Mouse (Mus musculus): ENCODE measurements at regions not wholly inside any gene's neighbourhood (a gene's known extent, or its start where the extent isn't known, plus 50 kb on each side); places are given as distances from the start of the nearest gene placed in this dataset.

DNA sequence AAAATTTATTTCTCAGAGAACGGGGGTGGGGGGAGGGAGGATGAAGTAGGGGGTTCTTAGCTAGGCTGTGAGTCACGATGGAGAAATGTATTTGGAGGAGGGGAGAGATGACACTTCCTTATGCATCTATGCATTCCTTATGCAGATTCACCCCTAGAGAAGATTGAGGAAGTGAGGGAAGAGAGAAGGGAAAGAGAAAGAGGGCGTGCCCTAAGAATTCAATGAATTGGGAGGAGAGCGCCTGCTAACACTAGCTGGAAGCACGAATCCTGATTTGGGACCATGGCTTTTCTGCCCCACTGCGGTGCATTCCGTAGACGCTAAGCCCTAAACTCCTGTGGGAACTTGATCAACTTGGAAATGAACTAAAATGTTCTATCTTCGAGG, 56.1 kb downstream of the Foxi3 start:
- no peak for DNase-seq

DNA sequence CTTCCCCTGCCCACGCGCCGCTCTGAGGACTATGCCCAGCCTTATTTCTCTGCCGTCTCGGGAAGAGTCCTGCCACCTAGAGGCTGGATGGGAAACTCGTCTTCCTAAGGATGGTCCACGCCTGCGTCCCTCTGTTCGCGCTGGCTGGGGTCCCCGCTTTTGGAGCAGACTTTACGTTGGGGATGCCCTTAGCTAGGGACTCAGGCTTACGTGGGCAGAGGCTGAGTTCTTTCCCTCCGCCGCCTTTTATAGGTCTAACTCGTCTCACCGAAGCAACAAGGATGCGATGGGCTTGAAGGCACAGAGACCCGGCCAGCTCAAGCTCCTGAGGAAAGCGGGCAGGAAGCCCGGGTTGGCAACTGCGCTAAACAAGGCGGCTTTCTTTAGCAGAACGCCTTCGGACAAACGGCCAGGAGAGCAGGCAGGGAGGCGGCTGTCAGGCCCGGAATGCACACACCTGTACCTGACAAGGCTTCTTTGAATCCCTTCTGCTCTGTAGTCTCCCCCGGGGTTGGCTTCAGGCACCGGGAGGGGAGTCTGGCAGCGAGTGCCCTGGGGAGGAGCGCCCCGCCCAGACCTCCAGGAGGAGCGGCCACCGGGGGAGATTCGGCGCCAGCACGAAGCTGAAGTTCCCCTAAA, 56.6 kb downstream of the Foxi3 start:
- peak; percentile 62 for DNase-seq

DNA sequence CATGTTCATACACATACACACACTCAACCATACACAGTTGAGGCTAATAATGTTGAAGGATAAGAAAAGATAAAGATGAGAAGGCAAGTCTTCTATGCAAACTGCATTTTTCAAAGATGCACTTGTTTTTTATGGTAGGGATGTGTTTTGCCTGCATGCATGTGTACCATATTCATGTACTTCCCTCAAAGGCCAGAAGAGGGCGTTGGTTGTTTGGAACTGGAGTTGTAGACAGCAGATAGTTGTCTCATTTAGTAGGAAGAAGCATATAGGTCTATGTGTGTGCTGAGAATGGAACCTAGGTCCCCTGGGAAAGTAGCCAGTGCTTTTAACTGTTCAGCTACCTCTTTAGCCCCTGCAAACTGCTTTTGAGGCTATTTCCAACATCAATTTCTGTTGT, 60.1 kb downstream of the Foxi3 start:
- DNase-seq = no peak

DNA sequence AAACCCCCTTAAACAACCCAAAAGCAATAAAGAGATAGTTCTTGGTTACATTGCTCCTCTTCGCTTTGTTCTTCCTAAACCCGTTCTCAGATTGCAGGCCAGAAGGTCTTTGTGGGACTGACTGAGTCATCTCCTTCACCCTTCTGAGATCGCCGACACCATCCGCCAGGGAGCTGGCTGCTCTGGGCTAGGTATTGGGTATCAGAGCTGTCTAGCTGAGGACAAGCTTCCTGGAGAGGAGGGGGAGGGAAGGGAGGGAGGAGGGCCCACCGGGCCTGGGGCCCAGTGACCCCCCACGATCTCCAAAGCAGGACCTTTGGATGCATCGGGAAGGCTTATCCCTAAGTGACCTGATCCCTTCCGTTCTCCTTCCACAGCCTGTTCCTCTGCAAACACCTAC, 65.0 kb downstream of the Foxi3 start:
- DNase-seq = no peak

DNA sequence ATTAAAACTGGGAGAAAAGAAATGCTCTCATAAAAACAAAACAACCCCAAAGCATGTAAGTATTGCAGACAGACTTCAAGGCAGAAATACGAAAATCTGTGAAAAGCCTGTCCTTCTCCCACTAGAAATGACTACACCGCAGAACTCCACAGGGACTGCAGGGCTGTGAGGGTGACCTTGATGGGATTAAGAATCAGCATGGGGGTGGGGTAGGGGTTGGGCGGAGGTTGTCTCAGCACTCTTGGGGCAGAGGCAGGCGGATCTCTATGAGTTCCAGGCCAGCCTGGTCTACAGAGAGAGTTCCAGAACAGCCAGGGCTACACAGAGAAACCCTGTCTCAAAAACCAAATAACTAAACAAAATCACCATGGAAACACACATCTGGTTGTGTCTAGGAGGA, 69.1 kb downstream of the Foxi3 start:
- no peak for DNase-seq

DNA sequence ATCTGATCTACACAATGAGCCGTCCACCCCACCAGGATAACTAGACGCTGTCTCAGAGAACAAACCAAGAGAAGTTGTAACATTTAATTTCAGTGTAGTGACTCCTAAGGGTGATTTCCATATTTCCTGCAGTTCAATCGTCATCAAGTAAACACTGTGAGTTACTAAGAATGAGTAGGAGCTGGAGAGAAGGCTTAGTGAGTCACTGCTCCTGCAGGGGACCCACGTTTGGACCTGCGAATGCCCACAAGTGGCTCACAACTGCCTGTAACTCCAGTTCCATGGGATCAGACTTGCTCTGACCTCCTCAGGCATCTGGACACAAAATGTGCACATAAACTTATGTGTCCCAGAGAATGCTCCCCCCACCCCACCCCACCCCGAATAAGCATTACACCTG, 73.3 kb downstream of the Foxi3 start:
- no peak for DNase-seq

DNA sequence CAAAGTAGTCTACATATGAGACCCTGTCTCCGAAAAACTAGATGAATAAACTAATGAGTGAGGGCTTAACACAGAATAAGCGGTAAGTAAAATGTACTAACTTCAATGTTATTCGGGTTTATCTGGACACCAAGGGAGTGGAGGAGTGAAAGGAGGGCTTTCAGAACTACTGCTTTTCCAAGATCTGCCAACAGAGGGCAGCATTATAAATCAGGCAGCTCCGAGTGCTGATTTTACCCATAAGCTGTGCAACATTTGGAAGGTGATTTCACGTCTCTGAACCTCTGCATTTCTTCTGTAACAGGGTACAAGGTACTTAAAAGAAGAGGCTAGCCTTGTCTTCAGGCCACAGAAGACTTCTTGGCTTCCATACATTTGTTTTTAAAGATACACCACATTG, 74.2 kb downstream of the Foxi3 start:
- peak; percentile 45 to 50 for DNase-seq

DNA sequence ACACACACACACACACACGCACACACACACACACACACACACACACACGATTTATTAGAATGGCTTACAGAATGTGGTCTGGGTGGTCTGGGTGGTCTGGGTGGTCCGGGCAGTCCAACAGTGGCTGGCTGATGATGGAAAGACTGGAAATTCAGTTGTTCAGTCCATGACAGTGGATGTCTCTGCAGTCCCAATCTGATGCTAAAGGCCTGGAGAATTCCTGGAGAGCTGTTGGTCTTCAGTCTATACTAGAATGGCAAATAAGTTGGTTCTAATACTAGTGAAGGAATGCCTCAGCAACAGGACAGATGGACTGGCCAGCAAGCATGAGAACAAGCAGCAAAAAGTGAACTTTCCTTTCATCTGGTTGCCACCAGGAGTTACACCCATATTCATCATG, 87.9 kb downstream of the Foxi3 start:
- no peak for DNase-seq

DNA sequence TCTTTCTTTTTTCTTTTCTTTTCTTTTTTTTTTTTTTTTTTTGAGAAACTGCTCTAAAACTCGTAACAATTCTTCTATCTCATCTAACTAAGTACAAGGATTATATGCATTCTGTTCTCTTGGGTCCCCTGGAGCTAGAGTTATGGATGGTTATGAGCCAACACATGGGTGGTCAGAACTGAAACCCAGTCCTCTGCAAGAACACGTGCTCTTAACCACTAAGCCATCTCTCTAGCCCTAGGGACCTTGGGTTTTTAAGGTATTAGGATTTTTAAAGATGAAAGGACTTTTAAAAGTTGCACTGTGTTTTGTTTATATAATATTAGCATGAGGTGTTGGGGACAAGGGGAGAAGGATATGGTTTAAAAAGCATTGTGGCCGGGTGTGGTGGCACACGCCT, 88.9 kb downstream of the Foxi3 start:
- no peak for DNase-seq

DNA sequence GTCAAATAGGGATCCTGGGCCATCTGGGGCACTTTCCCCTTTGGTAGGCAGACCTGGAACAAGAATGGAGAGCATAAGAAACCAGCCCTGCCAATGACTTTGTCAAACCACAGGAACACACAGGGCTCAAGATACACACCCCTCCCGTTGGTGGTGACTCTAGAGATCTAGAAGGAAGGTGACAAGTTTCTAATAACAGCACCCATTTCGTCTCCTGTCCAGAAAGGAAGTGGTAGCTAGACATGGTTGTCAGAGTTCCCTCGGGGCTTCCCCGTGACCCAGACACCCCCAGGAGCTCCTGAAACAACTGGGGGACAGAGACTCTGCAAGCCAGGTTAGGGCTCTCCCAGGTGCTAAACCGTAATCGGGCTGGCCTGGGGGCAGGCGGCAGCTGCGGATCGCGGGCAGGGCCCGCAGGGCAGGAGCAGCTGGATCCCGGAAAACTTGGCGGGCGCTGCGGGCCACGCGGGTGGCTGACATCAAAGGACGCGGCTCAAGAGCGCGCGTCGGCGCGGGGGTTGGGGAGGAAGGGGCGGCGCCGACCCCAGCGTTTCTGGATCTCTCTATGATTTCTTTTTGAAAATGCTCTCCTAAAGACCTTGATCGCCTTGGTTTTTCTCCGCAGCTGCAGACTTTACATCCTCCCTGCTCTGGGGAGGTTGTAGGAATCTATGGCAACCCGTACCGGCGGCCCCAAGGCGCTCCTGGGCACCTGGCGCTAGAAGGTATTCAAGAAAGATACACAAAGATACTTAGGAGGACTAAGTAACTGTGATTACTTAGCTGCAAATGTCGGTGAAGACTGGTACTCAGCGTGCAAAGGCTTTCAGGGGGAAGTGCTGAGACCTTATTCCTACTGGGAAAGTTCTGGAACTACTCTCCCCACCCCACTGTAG, 92.1 kb downstream of the Foxi3 start:
- DNase-seq = no peak

DNA sequence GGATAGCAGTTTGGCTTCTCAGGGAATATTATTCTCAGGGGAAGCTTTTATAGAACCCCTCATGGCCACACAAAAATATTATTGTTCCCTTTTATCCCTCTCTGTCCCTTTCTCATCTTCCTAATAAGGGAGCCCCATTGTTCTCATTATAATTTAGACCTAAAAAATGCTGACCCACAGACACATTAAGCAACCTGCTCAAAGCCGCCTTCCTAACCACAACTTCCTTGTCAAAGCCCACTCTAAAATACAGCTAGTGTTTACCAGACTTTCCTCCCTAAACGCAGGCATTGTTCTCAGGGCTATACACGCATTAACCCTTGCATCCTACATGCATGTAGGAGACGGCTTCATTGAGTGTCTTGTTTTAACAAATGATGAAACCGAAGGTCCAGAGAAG, 93.9 kb downstream of the Foxi3 start:
- DNase-seq = no peak

DNA sequence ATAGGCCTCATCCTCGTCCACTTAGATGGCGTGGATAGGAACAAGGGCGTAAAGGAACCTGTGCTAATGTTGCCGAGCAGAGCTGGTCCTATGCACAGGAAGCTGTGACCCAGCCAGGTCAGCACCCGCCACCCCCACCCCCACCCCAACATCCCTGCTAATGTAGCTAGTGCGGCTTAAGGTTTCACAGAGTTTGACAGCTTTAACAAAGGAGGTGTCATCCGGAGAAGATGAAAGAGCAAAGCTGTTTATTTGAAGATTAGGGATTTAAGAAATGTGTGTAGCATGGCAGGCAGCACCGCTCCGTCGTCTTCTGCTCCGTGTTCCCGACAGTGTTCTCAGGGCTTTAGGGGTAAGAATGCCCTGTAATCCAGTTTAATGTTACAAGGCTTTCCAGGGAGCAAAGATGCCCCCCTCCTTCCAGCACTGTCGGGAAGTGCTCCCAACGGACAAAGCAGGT, 93.5 kb downstream of the Thnsl2 start:
- DNase-seq = no peak

DNA sequence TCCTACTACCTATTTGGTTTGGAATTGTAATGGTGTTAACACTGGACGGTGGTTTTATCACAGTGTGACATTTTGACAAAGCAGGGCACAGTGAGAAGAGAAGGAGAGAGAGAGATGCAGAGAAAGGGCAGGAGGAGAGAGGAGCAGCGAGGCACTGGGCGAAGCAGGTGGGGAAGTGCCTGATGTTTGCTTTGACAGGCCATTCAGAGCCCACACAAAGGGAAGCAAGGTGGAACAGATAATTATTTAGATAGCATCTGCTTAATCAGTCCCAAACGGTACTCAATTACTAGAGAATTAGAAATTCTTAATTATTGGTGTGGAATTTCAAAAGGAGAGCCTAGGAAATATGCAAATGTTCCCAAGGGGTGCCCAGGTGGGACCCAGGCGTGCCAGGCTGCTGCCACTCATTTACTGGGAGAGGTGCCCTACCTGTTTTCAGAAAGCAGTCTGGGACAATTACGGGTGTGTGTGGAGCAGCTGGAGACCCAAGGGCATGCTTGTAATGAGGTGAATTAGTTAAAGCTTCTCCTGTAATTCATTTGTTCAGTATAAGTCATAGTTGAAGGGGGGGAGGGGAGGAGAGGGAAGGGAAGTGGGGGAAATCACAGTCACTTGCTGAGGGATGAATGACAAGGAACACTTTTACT, 86.9 kb downstream of the Thnsl2 start:
- DNase-seq = no peak

DNA sequence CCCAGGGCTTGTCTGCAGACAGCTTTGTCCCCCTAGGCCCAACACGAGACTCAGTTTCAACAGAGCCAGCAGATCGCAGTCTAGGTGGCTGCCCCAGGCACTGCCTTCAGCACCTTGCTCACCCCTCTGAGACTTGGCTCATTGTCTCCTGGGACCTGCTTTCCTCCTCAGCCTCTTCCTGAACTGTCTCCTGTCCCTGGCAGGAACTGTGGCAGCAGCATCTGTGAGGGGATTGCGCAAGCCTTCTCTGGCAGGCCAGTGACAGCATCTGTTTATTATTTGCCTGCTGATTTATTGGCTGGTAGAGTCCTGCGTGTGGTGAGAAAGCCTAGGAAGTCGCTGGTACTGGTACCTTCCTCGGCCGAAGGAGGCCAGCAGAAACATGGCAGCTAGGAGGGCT, 84.1 kb downstream of the Thnsl2 start:
- DNase-seq = no peak

DNA sequence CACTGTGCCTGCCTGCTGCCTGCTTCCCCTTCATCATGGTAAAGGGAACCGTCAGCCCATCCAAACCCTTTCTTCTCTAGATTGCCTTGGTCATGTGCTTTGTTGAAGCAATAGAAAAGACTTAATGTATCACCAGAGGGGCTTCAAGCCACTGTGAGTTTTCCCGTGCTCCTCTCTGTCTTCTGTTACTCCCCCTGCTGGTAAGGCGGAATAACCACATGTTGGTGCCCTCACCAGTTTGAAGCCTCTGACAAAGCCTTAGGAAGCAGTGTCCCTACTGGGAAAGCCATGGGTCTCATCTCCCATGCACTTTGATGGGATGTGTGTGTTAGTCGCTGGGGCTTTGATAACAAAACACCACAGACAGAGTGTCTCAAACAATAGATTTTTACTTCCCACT, 81.3 kb downstream of the Thnsl2 start:
- DNase-seq = no peak

DNA sequence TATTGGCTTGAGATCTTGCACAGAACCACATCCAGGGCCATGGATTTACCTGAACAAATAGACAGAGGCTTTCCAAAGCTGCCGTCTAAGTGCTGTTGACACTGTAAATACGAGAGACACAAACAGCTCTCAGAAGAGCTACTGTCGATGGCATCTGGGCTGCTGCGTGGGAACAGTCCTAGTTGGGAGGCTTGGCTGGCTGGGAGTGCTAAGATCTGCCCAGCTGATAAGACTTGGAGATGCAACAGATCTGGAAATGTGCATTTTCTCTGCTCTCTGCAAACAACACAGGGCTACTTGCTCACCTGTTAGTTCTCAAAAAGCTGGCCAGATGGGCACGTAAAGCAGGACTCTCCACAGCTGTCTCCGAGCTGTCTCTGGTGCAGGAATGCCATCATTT, 78.8 kb downstream of the Thnsl2 start:
- DNase-seq = no peak

DNA sequence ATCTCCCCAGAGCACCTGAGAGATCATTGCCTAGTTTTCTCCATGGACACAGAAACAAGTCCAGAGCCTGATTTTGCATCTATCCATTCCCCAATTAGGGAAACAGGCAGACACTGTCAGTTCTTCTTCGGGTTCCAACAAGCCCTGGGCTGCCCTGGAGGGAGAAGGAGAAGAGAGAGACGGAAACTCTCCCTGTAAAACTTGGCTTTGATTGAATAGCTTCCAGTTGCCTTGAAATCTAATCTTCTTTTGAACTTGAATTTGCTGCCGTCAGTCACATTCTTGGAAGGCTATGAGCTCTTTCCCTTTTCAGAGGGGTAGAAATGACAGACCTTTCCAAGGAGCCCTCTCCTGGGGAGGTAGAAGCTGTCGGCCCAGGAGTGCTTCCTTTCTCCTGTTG, 75.0 kb downstream of the Thnsl2 start:
- DNase-seq = no peak

DNA sequence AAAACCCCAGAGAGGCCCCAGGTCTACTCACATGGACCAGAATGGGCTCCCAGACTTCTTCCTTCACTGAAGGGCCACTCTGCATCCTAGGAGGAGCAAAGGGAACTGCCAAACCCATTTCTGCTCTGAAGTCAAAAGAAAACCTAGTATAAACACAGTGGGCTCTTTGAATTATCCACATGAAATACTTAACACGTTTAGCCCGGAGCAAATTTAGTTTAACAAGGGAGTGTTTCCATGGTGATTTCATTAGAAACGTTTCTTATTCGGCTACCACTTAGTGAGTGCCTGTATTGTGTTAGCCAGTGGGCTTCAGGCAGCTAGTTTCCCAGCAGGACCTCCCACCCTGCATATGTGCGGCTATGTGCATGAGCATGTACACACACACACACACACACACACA, 69.4 kb downstream of the Thnsl2 start:
- no peak for DNase-seq

All from cerebellum, adult 18-20 months (tissue).